Mouse (Mus musculus): Measurements from ENCODE around the gene Tmem130. TPM values are rescaled to one million over a fixed set of nuclear protein-coding genes. Genes with fewer than 3 reads are reported as not detected.
"Not testable (repeated sequence)": the region's sequence is repeated elsewhere in the genome, so short reads cannot be mapped to it uniquely, and the experiment has no call there.

The Tmem130 gene
- polyA plus RNA-seq, 1 experiment from 2014 or later = 499 TPM

- H3K27ac ChIP-seq (ENCODE audit: low read depth, low read length) = no peak overlapping the region
- H3K4me3 ChIP-seq (ENCODE audit: low read length) = no peak overlapping the region
- no peak overlapping the region for H3K9ac ChIP-seq (ENCODE audit: low read depth, low read length)
- H3K4me2 ChIP-seq (ENCODE audit: low read length) = no peak overlapping the region
- peaks cover 23% of the 10 kb centered on the region for H3K36me3 ChIP-seq (ENCODE audit: control insufficient read depth, insufficient read depth, low read length)
- ATAC-seq = no peak
- H3K27me3 ChIP-seq (replicated peaks; ENCODE audit: control insufficient read depth, insufficient read depth, low read length) = no peaks in the 10 kb centered on the region
- WGBS = 94% methylated on average over 6 of the region's 6 CpGs
- peaks cover 10% of the 10 kb centered on the region for H3K4me1 ChIP-seq (ENCODE audit: control insufficient read depth, insufficient read depth, low read depth, low read length)
- no peaks in the 10 kb centered on the region for H3K9me3 ChIP-seq (ENCODE audit: control insufficient read depth, low read length)
These were observed 11.6 kb upstream of the Tmem130 start for GRCm38 (mm10) chr5:144773231-144773630.

GRCm38 (mm10) chr5:144769067-144769482 lies 7.5 kb upstream of the Tmem130 start:
- Histone ChIP-seq H3K4me1 (ENCODE audit: control insufficient read depth, insufficient read depth, low read depth, low read length) (peaks cover 10% of the 10 kb centered on the region), H3K9ac (ENCODE audit: low read depth, low read length) (peak overlapping the region; percentile 96), H3K4me3 (ENCODE audit: low read length) (peak overlapping the region; percentile 88), H3K4me2 (ENCODE audit: low read length) (peak overlapping the region; percentile 91), H3K27ac (ENCODE audit: low read depth, low read length) (peak overlapping the region; percentile 99; the same call in 1 of the 2 replicates), H3K9me3 (ENCODE audit: control insufficient read depth, low read length) (no peaks in the 10 kb centered on the region), H3K36me3 (ENCODE audit: control insufficient read depth, insufficient read depth, low read length) (peaks cover 14% of the 10 kb centered on the region; the same call in 1 of the 2 replicates), H3K27me3 (replicated peaks; ENCODE audit: control insufficient read depth, insufficient read depth, low read length) (no peaks in the 10 kb centered on the region)
- 32% methylated on average over 8 of the region's 8 CpGs for WGBS
- ATAC-seq = peak; percentile 24; the same call in 1 of the 2 replicates

DNA sequence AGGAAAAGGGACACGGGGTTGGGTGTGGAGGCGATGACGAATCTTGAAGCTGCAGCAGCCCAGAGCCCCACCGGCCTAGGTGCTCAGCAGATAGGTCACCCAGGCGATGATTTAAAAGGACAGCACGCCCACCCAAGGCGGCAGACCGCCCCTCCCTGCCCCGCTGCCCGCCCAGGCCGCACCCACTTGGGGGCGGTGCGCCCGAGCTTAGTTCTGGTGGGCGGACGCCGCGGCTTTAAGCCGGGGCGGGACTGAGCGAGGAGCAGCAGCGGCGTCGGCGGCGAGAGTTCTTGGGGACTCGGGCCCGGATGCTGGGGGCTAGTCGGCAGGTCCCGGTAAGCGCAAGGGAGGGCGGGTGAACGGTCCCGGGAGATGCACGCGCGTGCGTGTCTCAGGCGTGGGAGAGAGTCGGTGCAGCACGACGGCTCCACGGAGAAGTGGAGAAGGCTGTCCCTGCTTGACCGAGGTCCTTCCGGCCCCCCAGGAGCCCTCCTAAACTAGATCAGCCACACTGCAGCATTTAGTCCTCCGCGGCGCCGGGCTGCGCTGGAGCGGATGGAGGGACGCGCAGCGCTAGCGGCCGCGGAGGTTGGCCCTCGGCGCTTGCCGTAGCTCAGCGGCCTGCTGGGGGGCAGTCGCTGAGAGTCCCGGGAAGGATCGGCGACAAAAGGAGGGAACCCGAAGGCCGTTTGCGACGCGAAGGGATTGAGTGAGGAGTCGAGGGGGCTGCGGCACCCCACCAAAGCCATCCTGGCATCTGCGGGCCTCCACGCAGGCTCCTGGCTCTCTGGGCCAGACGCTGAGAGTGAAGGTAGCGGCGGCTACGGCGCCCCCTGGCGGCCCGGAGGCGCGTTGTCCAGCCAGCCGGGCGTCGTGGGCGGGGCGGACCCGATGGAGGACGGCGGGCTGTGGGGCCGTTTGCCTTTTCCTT lies 6.6 kb upstream of the Tmem130 start:
- peak overlapping the region; percentile 91 for H3K4me2 ChIP-seq (ENCODE audit: low read length)
- H3K27ac ChIP-seq (ENCODE audit: low read depth, low read length) = peak overlapping the region; percentile 99
- under 1% methylated on average over 87 of the region's 92 CpGs for WGBS
- no peaks in the 10 kb centered on the region for H3K27me3 ChIP-seq (replicated peaks; ENCODE audit: control insufficient read depth, insufficient read depth, low read length)
- no peaks in the 10 kb centered on the region for H3K9me3 ChIP-seq (ENCODE audit: control insufficient read depth, low read length)
- H3K36me3 ChIP-seq (ENCODE audit: control insufficient read depth, insufficient read depth, low read length) = peaks cover 14% of the 10 kb centered on the region; the same call in 1 of the 2 replicates
- peak; percentile 92 for ATAC-seq
- peaks cover 10% of the 10 kb centered on the region for H3K4me1 ChIP-seq (ENCODE audit: control insufficient read depth, insufficient read depth, low read depth, low read length)
- peak overlapping the region; percentile 88 for H3K4me3 ChIP-seq (ENCODE audit: low read length)
- H3K9ac ChIP-seq (ENCODE audit: low read depth, low read length) = peak overlapping the region; percentile 96

GRCm38 (mm10) chr5:144767106-144767798 lies 5.6 kb upstream of the Tmem130 start, which contains the start of gene Trrap:
Gene Trrap (plus strand): TSS chr5:144767732.
- not testable (repeated sequence) for H3K27me3 ChIP-seq (replicated peaks; ENCODE audit: control insufficient read depth, insufficient read depth, low read length); H3K4me1 ChIP-seq (ENCODE audit: control insufficient read depth, insufficient read depth, low read depth, low read length); H3K9me3 ChIP-seq (ENCODE audit: control insufficient read depth, low read length)
- Histone ChIP-seq H3K9ac (ENCODE audit: low read depth, low read length) (peak within 1 kb of the TSS; percentile 96), H3K4me2 (ENCODE audit: low read length) (peak within 1 kb of the TSS; percentile 91), H3K36me3 (ENCODE audit: control insufficient read depth, insufficient read depth, low read length) (peaks cover 10% of the 10 kb centered on the region; the same call in 1 of the 2 replicates), H3K27ac (ENCODE audit: low read depth, low read length) (peak within 1 kb of the TSS; percentile 99), H3K4me3 (ENCODE audit: low read length) (peak within 1 kb of the TSS; percentile 88)
- ATAC-seq = peak; percentile 1; the same call in 1 of the 2 replicates
- WGBS = 79% methylated on average over 15 of the region's 15 CpGs

DNA sequence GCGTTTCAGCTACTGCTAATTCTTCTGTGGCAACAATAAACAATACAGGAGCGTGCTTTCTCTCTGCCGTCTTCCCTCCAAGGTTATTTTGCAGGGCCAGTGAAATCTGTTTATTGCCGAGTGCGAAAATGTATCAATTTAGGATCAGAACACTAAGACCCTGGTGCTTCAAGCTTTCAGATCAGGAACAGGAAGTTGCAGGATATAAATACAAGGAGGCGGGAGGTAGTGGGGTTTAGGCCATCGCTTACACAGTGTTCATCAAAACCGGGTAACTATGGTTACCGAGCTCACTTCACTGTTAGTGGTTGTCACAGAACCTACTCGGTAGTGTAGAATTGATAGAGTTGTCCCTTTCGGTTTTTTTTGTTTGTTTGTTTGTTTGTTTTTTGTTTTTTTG lies 5.0 kb upstream of the Tmem130 start:
- Histone ChIP-seq H3K27ac (ENCODE audit: low read depth, low read length) (no peak overlapping the region), H3K9ac (ENCODE audit: low read depth, low read length) (no peak overlapping the region), H3K27me3 (replicated peaks; ENCODE audit: control insufficient read depth, insufficient read depth, low read length) (no peaks in the 10 kb centered on the region), H3K4me1 (ENCODE audit: control insufficient read depth, insufficient read depth, low read depth, low read length) (peaks cover 10% of the 10 kb centered on the region), H3K36me3 (ENCODE audit: control insufficient read depth, insufficient read depth, low read length) (peaks cover 7% of the 10 kb centered on the region; the same call in 1 of the 2 replicates), H3K9me3 (ENCODE audit: control insufficient read depth, low read length) (no peaks in the 10 kb centered on the region), H3K4me3 (ENCODE audit: low read length) (no peak overlapping the region), H3K4me2 (ENCODE audit: low read length) (no peak overlapping the region)
- no peak for ATAC-seq
- WGBS = 82% methylated on average over 11 of the region's 11 CpGs

DNA sequence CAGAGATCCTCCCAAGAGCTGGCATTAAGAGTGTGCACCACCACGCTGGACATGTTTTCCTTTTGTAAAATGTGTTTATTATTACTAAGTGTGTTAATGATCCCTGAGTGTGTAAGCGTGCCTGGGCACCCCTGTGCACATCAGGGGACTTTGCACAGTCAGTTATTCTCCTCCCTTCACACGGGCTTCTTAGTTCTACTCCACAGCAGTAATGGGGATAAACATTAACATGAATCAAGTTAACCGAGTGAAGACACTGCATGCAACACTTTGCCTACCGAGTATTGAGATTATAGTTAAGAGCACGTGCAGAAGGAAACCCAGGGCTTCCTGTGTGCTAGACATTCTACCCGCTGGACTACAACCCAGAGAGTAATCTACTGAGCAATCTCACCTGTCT lies 4.4 kb upstream of the Tmem130 start:
- Histone ChIP-seq H3K9me3 (ENCODE audit: control insufficient read depth, low read length) (no peaks in the 10 kb centered on the region), H3K27ac (ENCODE audit: low read depth, low read length) (no peak overlapping the region), H3K36me3 (ENCODE audit: control insufficient read depth, insufficient read depth, low read length) (peaks cover under 1% of the 10 kb centered on the region; the same call in 1 of the 2 replicates), H3K9ac (ENCODE audit: low read depth, low read length) (no peak overlapping the region), H3K4me2 (ENCODE audit: low read length) (no peak overlapping the region), H3K4me3 (ENCODE audit: low read length) (no peak overlapping the region), H3K4me1 (ENCODE audit: control insufficient read depth, insufficient read depth, low read depth, low read length) (peaks cover 10% of the 10 kb centered on the region), H3K27me3 (replicated peaks; ENCODE audit: control insufficient read depth, insufficient read depth, low read length) (no peaks in the 10 kb centered on the region)
- 77% methylated on average over 7 of the region's 7 CpGs for WGBS
- no peak for ATAC-seq

- peak overlapping the region; percentile 16 for H3K4me3 ChIP-seq (ENCODE audit: low read length)
- H3K9ac ChIP-seq (ENCODE audit: low read depth, low read length) = no peak overlapping the region
- 7% methylated on average over 8 of the region's 8 CpGs for whole genome bisulfite sequencing
These were observed 3.2 kb downstream of the Tmem130 start for GRCm38 (mm10) chr5:144758422-144758821.

DNA sequence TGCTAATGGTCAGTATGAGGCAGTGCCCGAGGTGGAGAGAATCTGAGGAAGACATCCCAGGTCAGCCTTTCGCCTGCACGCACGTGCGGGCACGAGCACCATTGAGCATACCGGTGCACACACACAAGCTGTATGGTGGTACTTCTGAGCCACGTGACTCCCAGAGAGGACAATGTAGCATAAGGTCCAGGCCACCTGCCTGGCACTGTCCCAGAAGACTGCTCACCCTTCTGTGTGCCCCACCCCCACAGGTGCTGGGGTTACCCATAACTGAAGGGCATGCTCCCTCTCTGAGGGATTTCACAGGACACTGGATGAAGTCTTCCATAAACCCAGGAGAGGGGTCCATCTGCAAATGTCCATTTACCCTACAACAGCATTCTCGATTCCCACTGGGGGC lies 4.2 kb downstream of the Tmem130 start:
- H3K27ac ChIP-seq (ENCODE audit: low read depth, low read length) = no peak overlapping the region
- H3K4me2 ChIP-seq (ENCODE audit: low read length) = no peak overlapping the region
- no peaks in the 10 kb centered on the region for H3K27me3 ChIP-seq (replicated peaks; ENCODE audit: control insufficient read depth, insufficient read depth, low read length)
- no peaks in the 10 kb centered on the region for H3K9me3 ChIP-seq (ENCODE audit: control insufficient read depth, low read length)
- H3K9ac ChIP-seq (ENCODE audit: low read depth, low read length) = no peak overlapping the region
- no peak overlapping the region for H3K4me3 ChIP-seq (ENCODE audit: low read length)
- WGBS = 88% methylated on average over 9 of the region's 9 CpGs
- ATAC-seq = no peak
- peaks cover 2% of the 10 kb centered on the region; the same call in 1 of the 2 replicates for H3K36me3 ChIP-seq (ENCODE audit: control insufficient read depth, insufficient read depth, low read length)
- H3K4me1 ChIP-seq (ENCODE audit: control insufficient read depth, insufficient read depth, low read depth, low read length) = peaks cover 16% of the 10 kb centered on the region

More at GRCm38 (mm10) chr5:144758422-144758821, 3.2 kb downstream of the Tmem130 start:
- peak overlapping the region; percentile 66 for H3K27ac ChIP-seq (ENCODE audit: low read depth, low read length)
- peak; percentile 22; the same call in 1 of the 2 replicates for ATAC-seq
- H3K9me3 ChIP-seq (ENCODE audit: control insufficient read depth, low read length) = no peaks in the 10 kb centered on the region
- H3K4me2 ChIP-seq (ENCODE audit: low read length) = peak overlapping the region; percentile 57
- peaks cover 16% of the 10 kb centered on the region for H3K4me1 ChIP-seq (ENCODE audit: control insufficient read depth, insufficient read depth, low read depth, low read length)
- H3K27me3 ChIP-seq (replicated peaks; ENCODE audit: control insufficient read depth, insufficient read depth, low read length) = no peaks in the 10 kb centered on the region
- no peaks in the 10 kb centered on the region for H3K36me3 ChIP-seq (ENCODE audit: control insufficient read depth, insufficient read depth, low read length)

DNA sequence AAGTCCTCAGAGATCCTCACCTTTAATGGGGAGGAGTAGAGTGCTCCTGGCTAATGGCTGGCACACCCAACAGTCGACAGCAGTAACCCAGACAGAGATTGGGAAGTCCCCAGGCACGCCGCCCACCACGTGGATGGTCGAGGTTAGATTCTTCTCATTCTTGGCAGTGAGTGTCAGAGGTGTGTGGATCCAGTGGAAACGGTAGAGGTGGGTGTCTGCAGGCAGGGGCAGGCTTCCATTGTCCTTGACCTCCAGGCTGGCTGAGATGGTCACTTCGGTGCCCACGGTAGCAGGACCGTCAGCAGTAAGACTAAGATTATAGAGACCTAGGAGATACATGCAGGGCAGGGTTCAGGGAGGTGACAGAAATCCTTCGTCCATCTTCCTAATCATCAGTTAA lies 6.4 kb downstream of the Tmem130 start:
- no peak for ATAC-seq

More for the DNA sequence above, 6.4 kb downstream of the Tmem130 start:
- no peak overlapping the region for H3K9ac ChIP-seq (ENCODE audit: low read depth, low read length)
- peaks cover 11% of the 10 kb centered on the region for H3K36me3 ChIP-seq (ENCODE audit: control insufficient read depth, insufficient read depth, low read length)
- no peak overlapping the region for H3K27ac ChIP-seq (ENCODE audit: low read depth, low read length)
- H3K4me2 ChIP-seq (ENCODE audit: low read length) = no peak overlapping the region
- no peaks in the 10 kb centered on the region for H3K27me3 ChIP-seq (replicated peaks; ENCODE audit: control insufficient read depth, insufficient read depth, low read length)
- H3K4me3 ChIP-seq (ENCODE audit: low read length) = no peak overlapping the region
- no peaks in the 10 kb centered on the region for H3K9me3 ChIP-seq (ENCODE audit: control insufficient read depth, low read length)
- 80% methylated on average over 10 of the region's 10 CpGs for WGBS
- peaks cover 16% of the 10 kb centered on the region for H3K4me1 ChIP-seq (ENCODE audit: control insufficient read depth, insufficient read depth, low read depth, low read length)
